Mouse (Mus musculus): ENCODE measurements around the gene Gm11627.
"Not testable (repeated sequence)": the region's sequence is repeated elsewhere in the genome, so short reads cannot be mapped to it uniquely, and the experiment has no call there.

DNA sequence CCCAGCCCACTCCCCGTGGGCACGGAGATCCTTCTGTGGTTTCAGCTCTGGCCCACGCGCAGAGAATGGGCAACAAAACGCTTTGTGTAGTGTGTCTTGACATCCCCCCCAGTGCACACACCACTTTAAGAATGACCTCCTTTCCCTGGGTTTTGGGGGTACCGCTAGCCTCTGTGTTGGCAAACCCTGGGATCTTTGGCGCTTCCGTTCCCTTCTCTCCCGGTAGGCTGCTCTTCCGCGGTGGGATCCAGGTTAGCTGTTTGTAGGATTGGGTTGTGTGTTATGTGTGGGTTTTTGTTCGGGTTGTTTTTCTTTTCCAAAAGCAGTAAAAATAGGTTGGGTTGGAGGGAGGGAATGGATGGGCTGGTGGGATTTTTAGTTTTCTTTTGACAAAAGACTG, 27.9 kb upstream of the Gm11627 start:
- not testable (repeated sequence) for TF ChIP-seq CTCF (IDR thresholded peaks at IDR 0.05; ENCODE audit: low read depth, low read length); POLR2A (IDR thresholded peaks at IDR 0.05; ENCODE audit: extremely low read depth, insufficient read depth, low read length)

Data from liver, adult 2 months (tissue).